Mouse (Mus musculus) neural tube, embryonic 10.5 days (tissue): ENCODE measurements around the gene Slc2a8.

Source experiments
- DNase-seq: peaks from one replicate; pipeline ENCODE4 v3.0.0-alpha.2; 2017; ENCODE audit warnings: low spot score; ENCODE audit errors: extremely low spot score

Gene Slc2a8

DNA sequence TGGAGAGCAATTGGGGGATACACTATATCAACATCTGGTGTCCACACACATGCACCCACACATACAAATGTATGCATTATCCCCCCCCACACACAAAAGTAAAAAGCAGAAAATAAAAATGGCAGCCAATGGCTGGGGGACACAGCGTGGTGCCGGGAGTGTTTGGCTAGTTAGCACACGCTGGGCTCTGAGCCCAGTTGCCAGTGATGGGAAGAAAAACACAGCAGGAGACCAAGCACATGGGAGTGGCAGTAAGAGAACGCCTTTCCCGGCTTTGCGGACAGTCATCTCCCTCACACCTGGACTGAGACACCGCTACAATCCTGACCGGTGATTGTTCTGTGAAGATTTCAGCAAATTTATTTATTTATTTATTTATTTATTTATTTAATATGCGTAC is 10.6 kb downstream of the Slc2a8 start:
- DNase-seq, result no peak

DNA sequence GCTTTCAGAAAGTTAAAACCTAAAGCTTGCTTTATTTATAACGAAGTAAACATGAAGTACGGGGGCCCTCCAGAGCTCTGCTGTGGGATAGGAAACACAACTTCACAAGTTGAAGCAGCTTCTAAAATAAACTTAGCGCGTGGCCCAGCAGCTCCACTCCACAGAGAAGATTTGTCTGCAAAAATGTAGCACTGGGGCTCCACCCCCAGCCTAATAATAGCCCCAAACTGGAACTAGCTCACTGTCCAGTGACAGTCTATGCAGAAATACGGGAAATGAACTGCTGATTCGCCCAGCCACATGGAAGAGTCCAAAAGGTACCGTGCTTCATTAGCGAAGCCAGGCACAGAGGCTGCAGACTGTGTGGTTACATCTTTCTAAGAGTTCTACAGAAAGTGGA is 12.6 kb downstream of the Slc2a8 start:
- DNase-seq, result no peak

DNA sequence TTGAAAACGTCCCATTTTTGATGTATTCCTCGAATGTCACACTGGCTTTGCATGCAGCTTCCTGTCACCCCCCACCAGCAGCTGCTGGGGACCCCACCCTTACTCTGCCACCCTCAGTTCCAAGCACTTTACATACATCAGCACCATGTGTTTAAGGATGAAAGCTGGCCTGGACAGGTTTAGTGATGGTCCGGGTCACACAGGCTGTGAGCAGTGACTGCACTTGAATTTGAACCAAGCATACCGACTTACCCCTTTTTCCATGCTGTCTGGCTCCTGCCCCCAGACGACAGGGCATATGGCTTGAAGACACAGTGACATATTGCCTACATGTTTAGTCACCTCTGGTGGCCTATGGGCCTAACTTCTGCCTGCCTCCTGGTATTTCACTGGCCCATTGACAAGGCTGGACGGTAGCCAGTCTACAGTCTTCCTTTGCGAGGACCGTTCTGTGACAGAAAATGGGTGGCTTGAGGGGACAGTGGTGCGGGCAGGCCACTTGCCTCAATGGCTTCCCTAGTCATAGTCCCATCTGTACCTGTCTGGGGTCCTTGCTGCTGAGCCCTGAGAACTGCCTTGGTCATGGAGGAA is 13.8 kb downstream of the Slc2a8 start:
- DNase-seq, result no peak

DNA sequence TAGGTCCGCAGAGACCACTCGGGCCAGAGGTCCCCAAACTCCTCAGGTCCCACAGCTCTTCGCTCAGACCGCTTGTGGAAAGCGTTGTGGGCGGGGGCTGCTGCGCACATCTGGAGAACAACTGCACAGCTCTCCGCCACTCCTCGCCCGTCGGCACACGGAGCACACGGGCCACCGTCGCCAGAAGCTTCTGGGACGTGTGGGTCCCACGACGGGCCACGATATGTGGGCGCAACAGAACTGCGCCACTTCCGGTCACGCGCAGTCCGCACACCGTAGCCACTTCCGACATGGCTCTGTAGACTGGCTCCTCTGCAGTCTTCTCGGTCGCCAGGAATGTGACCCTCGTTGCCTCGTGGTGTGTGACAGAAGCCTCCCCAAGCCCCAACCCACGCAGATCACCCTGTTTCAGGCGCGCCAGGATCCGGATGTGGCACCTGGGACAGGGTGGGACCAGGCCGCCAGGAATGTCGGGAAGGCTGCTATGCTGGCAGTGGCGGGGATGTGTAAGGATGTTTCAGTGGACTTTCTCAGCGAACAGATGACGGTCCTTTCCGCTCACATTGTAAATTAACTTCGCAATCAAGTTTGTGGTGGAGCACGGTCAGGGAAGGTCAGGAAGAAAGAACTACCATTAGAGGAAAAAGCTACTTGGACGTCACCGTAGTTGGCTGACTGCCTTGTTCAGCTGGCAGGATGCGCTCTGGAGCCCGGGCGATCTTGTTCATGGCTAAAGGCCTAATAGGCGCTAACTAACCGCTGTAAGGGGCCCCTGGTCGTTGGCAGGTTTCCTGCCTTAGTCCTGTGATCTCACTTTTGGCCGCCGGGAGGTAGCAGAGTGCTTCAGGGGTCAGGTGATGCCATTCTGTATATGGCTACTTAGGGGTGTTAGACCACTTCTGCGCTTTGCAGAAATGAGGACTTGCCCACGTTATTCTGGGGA is 14.9 kb downstream of the Slc2a8 start:
- DNase-seq, result peak; percentile 86

DNA sequence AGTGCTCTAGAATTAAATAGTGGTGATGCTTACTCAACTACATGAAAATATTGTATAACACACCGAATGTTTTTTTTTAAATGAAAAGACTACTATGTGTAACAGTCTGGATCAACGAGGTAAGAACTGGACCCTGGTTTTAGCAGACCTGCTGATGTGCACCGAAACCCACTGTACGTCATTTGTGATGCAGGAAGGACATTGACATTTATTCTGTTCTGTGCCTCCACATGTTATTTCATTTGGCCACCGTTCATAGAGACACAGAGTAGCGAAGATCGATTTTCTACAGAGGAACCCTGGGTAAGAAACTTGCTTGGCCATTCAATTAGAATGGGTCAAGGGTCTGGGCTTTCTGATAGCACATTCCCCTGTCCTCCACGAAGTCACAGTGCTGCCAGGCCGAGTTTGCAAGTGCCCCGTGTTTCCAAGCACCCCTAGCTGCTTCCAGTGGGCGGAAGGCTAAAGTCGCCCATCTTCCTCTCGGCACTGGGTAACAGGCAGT is 15.6 kb downstream of the Slc2a8 start:
- DNase-seq, result no peak

DNA sequence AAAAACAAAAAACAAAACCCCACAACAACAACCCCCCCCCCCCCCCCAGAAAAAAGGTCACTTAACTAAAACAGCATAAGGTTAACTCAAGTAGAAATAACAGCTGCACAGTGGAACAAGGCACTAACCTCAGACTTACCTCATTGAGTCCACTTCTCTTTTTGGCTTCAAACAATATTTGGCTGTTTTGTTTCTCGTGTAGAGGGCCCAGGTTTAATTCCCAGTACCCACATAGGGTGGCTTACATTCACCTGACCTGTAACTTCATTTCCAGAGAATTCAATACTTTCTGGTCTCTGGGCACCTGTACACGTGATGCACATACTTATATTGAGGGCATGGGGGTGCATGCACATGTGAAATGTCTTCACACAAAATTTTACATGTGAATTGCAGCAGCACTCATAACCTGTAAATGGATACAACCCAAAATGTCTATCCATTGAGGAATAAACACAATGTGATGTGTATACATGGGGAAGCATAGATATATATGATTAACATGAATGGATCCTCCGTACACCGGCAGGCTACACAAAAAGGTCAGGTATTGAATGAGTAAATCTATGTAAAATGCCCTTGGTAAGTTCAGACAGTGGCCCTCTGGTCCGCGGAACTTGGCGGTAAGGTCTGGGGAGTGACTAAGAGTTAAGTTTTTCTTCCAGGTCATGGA is 16.2 kb downstream of the Slc2a8 start:
- DNase-seq, result no peak

DNA sequence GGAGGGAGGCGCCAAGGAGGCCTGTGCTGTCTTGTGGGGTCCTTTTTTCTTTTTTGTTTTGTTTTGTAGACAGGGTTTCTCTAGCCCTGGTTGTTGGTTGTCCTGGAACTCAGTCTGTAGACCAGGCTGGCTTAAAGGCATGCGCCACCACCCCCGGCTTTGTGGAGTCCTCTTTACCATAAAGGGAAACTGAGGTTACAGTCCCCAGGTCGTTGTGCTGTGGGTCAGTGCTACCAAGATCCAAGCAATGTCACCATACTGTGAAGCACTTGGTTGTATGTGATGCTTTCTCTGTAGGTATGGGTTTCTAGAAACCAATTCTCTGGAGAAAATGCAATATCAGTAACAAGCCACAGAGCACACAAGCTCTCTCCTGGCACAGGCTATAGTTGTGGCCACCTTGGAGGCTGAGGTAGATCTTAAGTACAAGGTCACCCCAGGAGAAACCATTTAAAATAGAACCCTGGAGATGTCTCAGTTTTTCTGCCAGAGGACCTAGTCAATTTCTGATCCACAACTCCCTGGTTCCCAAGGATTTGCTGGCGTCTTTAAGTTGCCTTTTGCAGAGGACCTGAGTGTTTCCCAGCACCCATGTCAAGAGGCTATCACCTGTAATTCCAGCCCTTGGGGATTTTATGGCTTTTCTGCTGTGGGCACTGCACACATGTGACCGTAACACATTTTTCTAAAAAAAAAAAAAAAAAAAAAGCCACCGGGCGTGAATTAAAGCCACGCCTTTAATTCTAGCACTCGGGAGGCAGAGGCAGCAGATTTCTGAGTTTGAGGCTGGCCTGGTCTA is 17.0 kb downstream of the Slc2a8 start:
- DNase-seq, result no peak

DNA sequence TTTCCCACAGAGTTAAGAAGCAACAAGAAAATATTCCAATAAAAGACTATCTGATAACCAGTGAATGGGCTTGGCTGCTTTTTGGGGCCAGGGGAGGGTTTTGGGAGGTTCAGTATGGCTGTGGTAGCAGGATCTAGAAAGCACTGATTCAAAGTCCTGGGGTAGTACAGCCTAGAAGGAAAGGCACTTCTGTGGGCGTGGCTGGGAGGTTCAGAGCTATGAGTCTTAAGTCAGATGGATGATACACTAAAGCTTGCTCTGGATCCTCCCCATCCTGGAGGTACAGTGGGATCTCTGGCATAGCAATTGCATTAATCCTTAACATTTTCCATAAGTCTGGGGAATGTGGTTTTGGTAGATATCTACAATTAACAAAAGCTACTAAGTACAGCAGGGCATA is 17.9 kb downstream of the Slc2a8 start:
- DNase-seq, result no peak

DNA sequence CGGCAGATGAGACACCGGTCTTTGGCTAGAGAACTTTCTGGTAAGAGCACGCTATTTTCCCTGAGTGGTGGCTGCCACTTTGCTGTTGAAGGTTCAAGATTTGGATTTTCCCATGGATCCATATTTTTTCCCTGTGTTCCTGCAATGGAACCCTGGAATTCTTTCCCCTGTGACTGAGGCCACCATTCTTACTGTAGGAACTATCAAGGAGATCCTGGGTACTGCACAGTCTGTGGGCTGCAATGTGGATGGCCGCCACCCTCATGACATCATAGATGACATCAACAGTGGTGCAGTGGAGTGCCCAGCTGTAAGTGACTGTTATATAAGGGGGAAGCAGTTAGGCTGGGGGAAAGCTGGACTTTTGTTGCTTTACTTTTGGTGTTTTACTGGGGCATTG is 18.3 kb downstream of the Slc2a8 start:
- no peak for DNase-seq

DNA sequence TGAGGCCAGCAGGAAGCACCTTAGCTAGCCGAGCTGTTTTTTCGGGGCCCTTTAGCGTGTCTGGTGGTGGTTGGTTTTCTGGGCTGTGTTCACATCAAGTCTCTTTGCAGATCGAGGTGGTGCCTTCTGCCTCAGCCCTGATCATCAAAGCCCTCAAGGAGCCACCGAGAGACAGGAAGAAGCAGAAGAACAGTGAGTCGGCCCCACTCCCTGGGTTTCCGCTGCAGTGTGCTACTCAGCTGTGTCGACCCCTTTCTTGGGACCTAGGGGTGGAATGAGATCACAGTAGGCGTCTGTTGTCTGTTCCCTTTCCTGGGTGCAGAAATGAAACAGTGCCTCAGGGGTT is 19.0 kb downstream of the Slc2a8 start:
- no peak for DNase-seq

DNA sequence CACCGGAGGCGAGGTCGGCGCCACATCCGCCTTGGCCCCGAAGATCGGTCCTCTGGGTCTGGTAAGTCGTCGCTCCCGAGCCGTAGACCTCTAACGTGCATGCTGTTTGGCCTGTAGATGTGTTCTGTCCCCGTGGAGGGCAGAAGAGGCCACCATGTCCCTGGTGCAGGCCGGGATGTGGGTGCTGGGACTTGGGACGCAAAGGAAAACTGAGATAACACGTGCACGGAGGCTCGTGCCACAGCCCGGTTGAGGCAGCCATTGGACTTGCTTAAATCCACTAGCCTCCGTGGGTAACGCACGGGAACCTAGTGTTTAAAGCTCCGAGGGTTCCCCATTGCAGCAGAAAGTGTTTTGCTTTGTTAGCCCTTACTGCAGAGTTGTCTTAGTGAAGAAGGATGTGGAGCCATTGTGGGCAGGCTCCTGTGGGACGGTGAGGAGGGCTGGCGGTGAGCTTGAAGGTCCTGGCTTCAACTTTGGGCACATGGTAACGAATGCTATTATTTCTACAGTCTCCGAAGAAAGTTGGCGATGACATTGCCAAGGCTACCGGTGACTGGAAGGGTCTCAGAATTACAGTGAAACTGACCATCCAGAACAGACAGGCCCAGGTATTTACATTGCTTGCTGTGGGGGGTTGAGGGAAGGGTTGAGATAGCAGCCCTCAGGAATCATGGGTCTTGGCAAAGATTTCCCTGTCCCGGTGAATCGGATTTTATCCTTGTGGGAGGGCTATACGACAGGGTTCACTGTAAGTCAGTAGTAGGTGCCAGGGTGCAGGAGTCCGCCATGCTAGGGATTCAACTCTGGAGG is 19.6 kb downstream of the Slc2a8 start:
- peak; percentile 47 for DNase-seq

DNA sequence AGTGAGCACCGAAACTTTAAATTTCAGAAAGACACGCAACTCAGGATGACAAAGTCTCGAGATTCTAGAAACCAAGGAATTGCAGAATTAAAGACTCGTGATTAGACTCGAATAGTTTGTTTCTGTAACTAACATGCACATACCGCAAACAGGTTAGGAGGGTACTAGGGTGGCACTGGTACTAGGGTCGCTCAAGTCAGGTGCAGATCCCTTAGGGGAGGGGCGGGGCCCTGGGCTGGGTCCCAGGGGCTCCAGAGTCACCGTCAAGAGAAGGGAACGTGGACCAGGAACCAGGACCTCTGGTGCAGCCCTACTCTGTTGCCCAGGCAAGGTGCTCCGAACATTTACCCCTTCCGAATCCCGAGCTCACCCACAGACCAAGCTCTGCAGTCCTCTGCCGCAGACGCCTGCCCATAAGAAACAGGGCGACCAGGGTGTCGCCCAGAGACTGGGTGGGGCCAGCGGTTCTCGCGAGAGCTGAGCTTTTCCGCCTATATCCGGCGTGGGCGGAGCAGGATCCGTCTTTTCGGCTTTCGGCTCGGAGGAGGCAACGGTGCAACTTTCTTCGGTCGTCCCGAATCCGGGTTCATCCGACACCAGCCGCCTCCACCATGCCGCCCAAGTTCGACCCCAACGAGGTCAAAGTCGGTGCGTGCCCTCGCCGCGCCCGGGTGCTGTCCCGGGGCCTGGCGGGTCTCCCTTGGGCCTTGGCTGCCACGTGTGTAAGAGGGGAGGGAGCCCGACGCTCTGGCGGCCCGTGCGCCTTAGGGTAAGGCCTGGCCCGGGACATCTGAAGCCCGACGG is 20.5 kb downstream of the Slc2a8 start, which contains the start of the genes Rpl12 and Lrsam1:
Gene Rpl12, plus strand, starts transcription at position 368 of the 804 bp plus-strand sequence.
Gene Lrsam1, minus strand, starts transcription at position 423 of the 804 bp plus-strand sequence.
- DNase-seq, result peak; percentile 97

DNA sequence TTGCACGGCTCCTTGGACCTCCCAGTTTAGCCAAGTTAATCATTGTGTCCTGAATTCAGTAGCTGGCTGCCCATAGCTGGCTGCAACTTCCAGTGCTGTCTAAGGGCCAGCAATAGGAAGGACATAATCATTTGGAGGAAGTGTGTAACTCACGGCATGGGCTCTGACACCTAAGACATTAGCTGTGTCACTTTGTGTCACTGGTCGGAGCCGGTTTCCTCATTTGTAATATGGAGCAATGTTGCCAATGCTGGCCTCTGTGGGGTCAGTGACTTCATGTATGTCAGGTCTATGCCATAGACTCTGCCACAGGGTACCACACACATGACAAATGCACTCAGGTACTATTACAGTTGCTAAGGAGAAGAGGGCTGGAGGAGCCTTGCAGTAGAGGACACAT is 21.6 kb downstream of the Slc2a8 start:
- no peak for DNase-seq

DNA sequence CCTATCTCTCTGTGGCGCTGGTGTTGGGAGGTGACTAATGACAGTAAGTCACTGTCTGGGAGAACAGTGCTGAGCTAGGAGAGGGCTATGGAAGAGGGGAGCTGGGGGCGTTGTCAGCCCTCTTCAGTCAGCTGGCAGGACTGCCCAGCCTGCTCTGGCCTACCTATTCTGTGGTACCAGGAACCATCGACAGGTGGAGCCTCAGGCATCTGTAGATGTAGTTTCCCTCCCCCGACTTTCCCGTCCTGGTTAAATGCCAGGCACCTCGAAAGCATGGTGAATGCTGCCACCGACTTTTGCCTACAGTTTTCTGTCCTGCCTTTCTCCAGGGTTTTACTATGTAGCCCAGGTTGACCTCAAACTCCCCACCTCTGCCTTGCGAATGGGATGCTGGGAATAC is 24.5 kb downstream of the Slc2a8 start:
- DNase-seq, result no peak

DNA sequence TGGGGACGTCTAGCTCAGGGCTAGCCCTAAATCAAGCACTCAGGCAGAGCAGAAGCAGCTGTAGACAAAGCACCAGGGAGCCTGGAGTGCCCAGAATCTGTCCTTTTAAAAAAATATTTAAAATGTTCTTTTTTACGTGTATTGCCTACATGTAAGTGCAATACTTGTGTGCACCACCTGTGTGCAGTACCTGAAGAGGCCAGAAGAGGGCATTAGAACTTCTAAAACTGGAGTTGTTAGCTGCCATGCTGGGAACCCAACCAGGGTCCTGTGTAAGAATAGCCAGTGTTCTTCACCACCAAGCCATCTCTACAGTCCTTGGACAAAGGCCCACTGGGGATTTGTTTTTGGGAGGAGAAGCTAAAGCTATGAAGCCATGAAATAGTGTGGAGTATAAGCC is 27.3 kb downstream of the Slc2a8 start:
- DNase-seq, result no peak

DNA sequence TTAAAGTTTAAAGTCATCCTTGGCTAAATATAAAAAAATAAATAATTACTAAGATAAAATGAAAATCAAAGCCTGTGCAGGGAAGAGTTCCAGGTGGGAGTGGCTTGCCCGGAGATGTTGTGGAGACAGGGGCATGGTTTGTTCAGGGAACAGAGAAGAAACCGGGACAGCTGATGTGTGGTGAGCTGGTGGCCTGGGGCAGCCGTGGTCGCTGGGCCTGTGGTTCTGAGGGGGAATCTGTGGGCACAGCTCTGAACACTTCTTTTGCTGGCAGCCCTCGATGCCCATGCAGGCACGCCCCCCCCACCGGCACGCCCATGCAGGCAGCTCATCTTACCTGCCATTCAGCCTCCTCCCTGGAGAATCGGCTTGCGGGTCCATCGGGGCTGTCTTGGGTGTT is 34.4 kb downstream of the Slc2a8 start:
- DNase-seq, result no peak

DNA sequence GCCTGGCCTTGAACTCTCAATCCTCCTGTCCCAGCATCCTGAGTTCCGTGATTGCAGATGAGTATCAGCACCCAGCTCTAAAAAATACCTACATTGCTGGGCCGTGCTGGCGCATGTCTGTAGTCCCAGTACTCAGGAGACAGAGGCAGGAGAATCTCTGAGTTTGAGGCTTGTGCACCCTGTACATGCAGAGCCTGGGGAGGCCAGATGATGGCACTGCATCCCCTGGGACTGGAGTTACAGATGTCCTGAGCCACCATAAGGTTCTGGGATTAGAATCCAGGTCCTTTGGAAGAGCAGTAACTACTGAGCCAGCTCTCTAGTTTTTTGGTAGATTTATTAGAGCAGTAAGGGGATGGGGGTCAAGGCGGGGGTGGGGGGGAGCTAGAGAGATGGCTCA is 41.4 kb downstream of the Slc2a8 start:
- DNase-seq, result no peak

DNA sequence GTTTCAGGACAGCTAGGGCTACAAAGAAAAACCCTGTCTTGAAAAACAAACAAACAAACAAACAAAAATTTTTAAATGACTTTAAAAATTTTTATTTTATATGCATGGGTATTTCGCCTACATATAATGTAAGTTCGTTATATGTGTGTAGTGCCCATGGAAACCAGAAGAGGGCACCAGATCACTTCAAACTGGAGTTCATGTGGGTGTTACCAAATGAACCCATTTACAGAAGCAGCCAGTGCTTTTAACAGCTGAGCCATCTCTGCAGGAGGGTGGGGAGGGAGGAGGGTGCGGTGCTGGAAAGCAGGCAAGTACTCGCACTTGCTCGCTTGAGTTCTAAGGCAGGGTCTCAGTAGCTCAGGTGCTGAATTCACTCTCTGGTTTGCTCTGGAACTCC is 42.5 kb downstream of the Slc2a8 start:
- peak; percentile 36 for DNase-seq

DNA sequence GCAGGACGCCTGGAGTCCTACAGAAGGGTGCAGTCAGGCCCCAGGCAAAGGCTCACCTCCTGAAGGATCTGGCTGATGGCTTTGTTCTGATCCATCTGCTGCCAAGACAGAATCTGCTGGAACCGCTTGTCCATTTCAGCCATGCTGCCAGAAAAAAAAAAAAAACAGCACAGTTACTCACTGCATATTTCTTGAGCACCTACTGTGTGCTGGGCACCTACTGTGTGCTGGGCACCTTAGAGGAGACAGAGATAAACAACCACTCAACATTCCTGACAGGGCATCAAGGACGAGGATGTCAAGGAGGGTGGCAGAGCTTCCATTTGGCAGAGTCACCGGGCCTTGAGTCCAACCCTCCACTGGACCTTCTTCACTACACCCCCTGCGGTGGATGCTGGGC is 43.1 kb downstream of the Slc2a8 start:
- DNase-seq, result no peak

DNA sequence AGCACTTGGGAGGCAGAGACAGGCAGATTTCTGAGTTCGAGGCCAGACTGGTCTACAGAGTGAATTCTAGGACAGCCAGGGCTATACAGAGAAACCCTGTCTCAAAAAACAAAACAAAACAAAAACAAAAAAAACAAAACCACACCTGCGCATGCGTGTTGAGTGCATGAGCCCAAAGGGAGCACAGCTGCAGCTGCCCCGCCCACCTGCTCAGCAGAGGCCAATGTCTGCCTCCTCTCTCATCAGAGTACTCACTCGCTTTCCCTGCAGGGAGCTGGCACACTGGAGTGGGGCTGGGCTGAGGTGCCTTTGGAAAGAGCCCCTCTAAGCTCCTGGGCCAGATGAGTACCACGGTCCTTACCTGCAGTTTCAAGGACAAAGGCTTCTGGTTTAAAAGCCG is 50.2 kb downstream of the Slc2a8 start:
- DNase-seq, result no peak
